ENCODE assay signal across 8 mouse cellular contexts in the genomic region with DNA sequence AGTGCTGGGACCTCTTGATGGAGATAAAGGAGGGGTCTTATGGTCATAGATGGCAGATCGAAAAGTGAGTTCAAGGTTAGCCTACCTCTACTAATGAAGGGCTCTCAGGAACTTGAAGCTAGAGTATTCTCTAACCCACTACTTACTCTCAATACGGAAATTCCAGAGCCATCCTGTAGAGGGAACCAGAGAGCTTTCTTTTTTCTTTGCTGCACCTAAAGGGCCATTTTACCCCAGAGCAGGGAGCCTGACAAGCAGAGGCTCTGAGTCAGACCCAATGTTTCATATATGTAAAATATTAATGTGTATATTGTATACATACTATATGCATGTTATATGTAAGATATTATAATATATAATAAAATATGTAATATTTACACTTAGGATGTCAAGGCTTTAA.
DNase-seq lines count a peak whose midpoint lies in the region.

No protein-coding gene starts in this region.

- DNase-seq in gastrocnemius, adult 18-20 months (ENCODE audit: low spot score): peak; percentile 69
- DNase-seq in gastrocnemius, postnatal 25 days: no peak
- peak; percentile 4 to 14 for DNase-seq in B cell, adult 2 months
- peak; percentile 5 for DNase-seq in c-Kit-negative CD71-positive TER-119-positive erythroid progenitor cells, embryonic 14.5 days (ENCODE audit: low read depth, low spot score)
- DNase-seq in fibroblast of lung, adult 2 months (ENCODE audit: low read depth): peak; percentile 25
- DNase-seq in kidney, postnatal 14 days: peak; percentile 73
- DNase-seq in lung, postnatal 10 days: peak; percentile 76
- DNase-seq in skeletal muscle tissue, adult 2 months (ENCODE audit: low read depth, low spot score): peak; percentile 44
